Mouse (Mus musculus) ES-Bruce4 (cell line): ENCODE measurements around the gene Sept4. TPM values are rescaled to one million over a fixed set of nuclear protein-coding genes. Genes with fewer than 3 reads are reported as not detected.

ENCODE experiments used
- H3K27ac ChIP-seq: 2 replicates; pipeline ENCODE4 v1.5.1; 2012; ENCODE audit warnings: low read length, inconsistent platforms; ENCODE audit not compliant: insufficient read depth
- H3K27me3 ChIP-seq: 2 replicates; pipeline ENCODE4 v1.6.1; 2012; ENCODE audit warnings: mild to moderate bottlenecking, low read length, inconsistent platforms; ENCODE audit not compliant: control insufficient read depth, poor library complexity, insufficient read depth, severe bottlenecking
- H3K36me3 ChIP-seq: 2 replicates; pipeline ENCODE4 v1.6.1; 2012; ENCODE audit warnings: inconsistent platforms, mild to moderate bottlenecking, low read length, moderate library complexity; ENCODE audit not compliant: control insufficient read depth, poor library complexity, insufficient read depth, severe bottlenecking
- H3K4me1 ChIP-seq: one replicate; pipeline ENCODE4 v1.8.1; 2011; ENCODE audit warnings: low read length; ENCODE audit not compliant: control insufficient read depth, insufficient read depth
- H3K4me3 ChIP-seq: 2 replicates; pipeline ENCODE4 v1.5.1; 2011; ENCODE audit warnings: low read depth, mild to moderate bottlenecking, low read length
- H3K9ac ChIP-seq: 2 replicates; pipeline ENCODE4 v1.6.1; 2012; ENCODE audit warnings: low read depth, mild to moderate bottlenecking, inconsistent platforms; ENCODE audit not compliant: poor library complexity, severe bottlenecking
- H3K9me3 ChIP-seq: replicated peaks from 2 replicates; pipeline ENCODE4 v1.6.1; 2012; ENCODE audit warnings: mild to moderate bottlenecking, low read length, inconsistent platforms; ENCODE audit not compliant: control insufficient read depth, poor library complexity, insufficient read depth, severe bottlenecking
- CTCF ChIP-seq: IDR thresholded peaks from one replicate; pipeline ENCODE4 v1.8.1; 2011; ENCODE audit warnings: low read depth, low read length
- EP300 ChIP-seq: IDR thresholded peaks from 2 replicates; pipeline ENCODE4 v1.6.1; 2011; ENCODE audit warnings: low read depth, low read length; ENCODE audit not compliant: insufficient read depth
- POLR2A ChIP-seq: IDR thresholded peaks from one replicate; pipeline ENCODE4 v1.8.1; 2011; ENCODE audit warnings: low read length; ENCODE audit not compliant: insufficient read depth
- polyA plus RNA-seq: library from polyadenylated mRNA; stranded (reverse); fragments of >200 nt; gene quantifications from 2 replicates; pipeline ENCODE4 v1.2.4, GENCODE M21; 2011; ENCODE audit warnings: low read depth; ENCODE audit not compliant: missing spikeins, insufficient read depth, insufficient read length

The Sept4 gene
- 68.5 and 78.6 TPM in 2 replicates for polyA plus RNA-seq

GRCm38 (mm10) chr11:87568255-87568953, at the start of gene Sept4:
Sept4 (plus strand) TSS chr11:87568903.
- Histone ChIP-seq H3K4me3 (no peak within 1 kb of the TSS), H3K4me1 (peaks cover 2% of the 10 kb centered on the region), H3K9ac (no peak within 1 kb of the TSS), H3K9me3 (no peaks in the 10 kb centered on the region), H3K27ac (no peak within 1 kb of the TSS), H3K27me3 (no peaks in the 10 kb centered on the region), H3K36me3 (no peaks in the 10 kb centered on the region)
- TF ChIP-seq EP300 (no peak), POLR2A (no peak), CTCF (no peak)

- Histone ChIP-seq H3K27ac (no peak overlapping the region), H3K4me3 (no peak overlapping the region), H3K9me3 (no peaks in the 10 kb centered on the region), H3K27me3 (no peaks in the 10 kb centered on the region), H3K36me3 (peaks cover 4% of the 10 kb centered on the region; the same call in 1 of the 2 replicates), H3K9ac (no peak overlapping the region), H3K4me1 (no peaks in the 10 kb centered on the region)
- TF ChIP-seq CTCF: peak; percentile 76
- no peak for TF ChIP-seq POLR2A
- TF ChIP-seq EP300: no peak
Measured at GRCm38 (mm10) chr11:87519260-87519659, 49.4 kb upstream of the Sept4 start.

GRCm38 (mm10) chr11:87523466-87523865, 45.2 kb upstream of the Sept4 start:
- H3K9me3 ChIP-seq: no peaks in the 10 kb centered on the region
- no peak overlapping the region for H3K27ac ChIP-seq
- H3K4me3 ChIP-seq: no peak overlapping the region
- no peak overlapping the region for H3K9ac ChIP-seq
- no peaks in the 10 kb centered on the region for H3K27me3 ChIP-seq
- TF ChIP-seq EP300 (no peak), CTCF (no peak), POLR2A (no peak)
- no peaks in the 10 kb centered on the region for H3K4me1 ChIP-seq
- 0 out of 2 replicates have a peak, but pooled peaks cover 2% of the 10 kb centered on the region for H3K36me3 ChIP-seq

- H3K27me3 ChIP-seq: no peaks in the 10 kb centered on the region
- no peaks in the 10 kb centered on the region for H3K9me3 ChIP-seq
- H3K36me3 ChIP-seq: no peaks in the 10 kb centered on the region
- no peak overlapping the region for H3K27ac ChIP-seq
- no peak overlapping the region for H3K9ac ChIP-seq
- H3K4me3 ChIP-seq: no peak overlapping the region
- no peak for TF ChIP-seq CTCF
- TF ChIP-seq EP300: no peak
- no peak for TF ChIP-seq POLR2A
- H3K4me1 ChIP-seq: no peaks in the 10 kb centered on the region
Measured at GRCm38 (mm10) chr11:87523967-87524366, 44.7 kb upstream of the Sept4 start.

GRCm38 (mm10) chr11:87524780-87525179, 43.9 kb upstream of the Sept4 start:
- no peaks in the 10 kb centered on the region for H3K9me3 ChIP-seq
- no peak overlapping the region for H3K9ac ChIP-seq
- H3K27ac ChIP-seq: no peak overlapping the region
- no peaks in the 10 kb centered on the region for H3K36me3 ChIP-seq
- H3K4me1 ChIP-seq: no peaks in the 10 kb centered on the region
- H3K4me3 ChIP-seq: no peak overlapping the region
- no peak for TF ChIP-seq CTCF
- TF ChIP-seq EP300: no peak
- no peak for TF ChIP-seq POLR2A
- H3K27me3 ChIP-seq: no peaks in the 10 kb centered on the region

GRCm38 (mm10) chr11:87527364-87527763, 41.3 kb upstream of the Sept4 start:
- no peak overlapping the region for H3K4me3 ChIP-seq
- H3K9me3 ChIP-seq: no peaks in the 10 kb centered on the region
- no peaks in the 10 kb centered on the region for H3K4me1 ChIP-seq
- no peak for TF ChIP-seq EP300
- TF ChIP-seq POLR2A: no peak
- no peak for TF ChIP-seq CTCF
- H3K36me3 ChIP-seq: no peaks in the 10 kb centered on the region
- no peak overlapping the region for H3K9ac ChIP-seq
- H3K27ac ChIP-seq: no peak overlapping the region
- no peaks in the 10 kb centered on the region for H3K27me3 ChIP-seq
